Mouse (Mus musculus): ENCODE measurements at regions not wholly inside any gene's neighbourhood (a gene's known extent, or its start where the extent isn't known, plus 50 kb on each side); places are given as distances from the start of the nearest gene placed in this dataset.

- H3K27ac ChIP-seq (replicated peaks; ENCODE audit: low read depth, low read length): 0 out of 2 replicates have a peak overlapping the region, but pooled peaks have one; percentile 13
- no peak overlapping the region for H3K9ac ChIP-seq (ENCODE audit: low read depth, low read length, severe bottlenecking)
- no peak overlapping the region for H3K4me2 ChIP-seq (replicated peaks; ENCODE audit: low read depth, low read length, severe bottlenecking)
- DNase-seq (ENCODE audit: low spot score) (no peak), ATAC-seq (ENCODE audit: low FRiP score, low read depth) (peak; percentile 26; the same call in 1 of the 2 replicates)
- no peak for TF ChIP-seq POLR2A (IDR thresholded peaks at IDR 0.05; ENCODE audit: borderline replicate concordance, extremely low read depth, insufficient read depth, insufficient read length)
- 38% methylated on average over 5 of the region's 5 CpGs for WGBS
- peaks cover 19% of the 10 kb centered on the region for H3K4me1 ChIP-seq (ENCODE audit: control insufficient read depth, insufficient read depth, low read length)
- H3K4me3 ChIP-seq (replicated peaks; ENCODE audit: low read length): no peak overlapping the region
- no peaks in the 10 kb centered on the region for H3K27me3 ChIP-seq (ENCODE audit: control insufficient read depth, insufficient read depth, low read length)
- H3K36me3 ChIP-seq (ENCODE audit: control insufficient read depth, insufficient read depth, low read length): no peaks in the 10 kb centered on the region
- H3K9me3 ChIP-seq (ENCODE audit: control insufficient read depth, low read length): 0 out of 2 replicates have a peak, but pooled peaks cover 3% of the 10 kb centered on the region
Measured at GRCm38 (mm10) chr16:29968743-29969142, 95.4 kb upstream of the Hes1 start.

GRCm38 (mm10) chr16:29972741-29973141 lies 91.4 kb upstream of the Hes1 start:
- WGBS: 80% methylated on average over 1 of the region's 1 CpGs
- no peaks in the 10 kb centered on the region for H3K9me3 ChIP-seq (ENCODE audit: control insufficient read depth, low read length)
- peaks cover 19% of the 10 kb centered on the region for H3K4me1 ChIP-seq (ENCODE audit: control insufficient read depth, insufficient read depth, low read length)
- TF ChIP-seq POLR2A (IDR thresholded peaks at IDR 0.05; ENCODE audit: borderline replicate concordance, extremely low read depth, insufficient read depth, insufficient read length): no peak
- no peak for DNase-seq (ENCODE audit: low spot score)
- no peak overlapping the region for H3K9ac ChIP-seq (ENCODE audit: low read depth, low read length, severe bottlenecking)
- no peak overlapping the region for H3K4me2 ChIP-seq (replicated peaks; ENCODE audit: low read depth, low read length, severe bottlenecking)
- ATAC-seq (ENCODE audit: low FRiP score, low read depth): no peak
- H3K27me3 ChIP-seq (ENCODE audit: control insufficient read depth, insufficient read depth, low read length): no peaks in the 10 kb centered on the region
- no peak overlapping the region for H3K27ac ChIP-seq (replicated peaks; ENCODE audit: low read depth, low read length)
- H3K36me3 ChIP-seq (ENCODE audit: control insufficient read depth, insufficient read depth, low read length): no peaks in the 10 kb centered on the region
- no peak overlapping the region for H3K4me3 ChIP-seq (replicated peaks; ENCODE audit: low read length)

- H3K9me3 ChIP-seq (ENCODE audit: control insufficient read depth, low read length): no peaks in the 10 kb centered on the region
- TF ChIP-seq POLR2A (IDR thresholded peaks at IDR 0.05; ENCODE audit: borderline replicate concordance, extremely low read depth, insufficient read depth, insufficient read length): no peak
- H3K9ac ChIP-seq (ENCODE audit: low read depth, low read length, severe bottlenecking): no peak overlapping the region
- H3K4me2 ChIP-seq (replicated peaks; ENCODE audit: low read depth, low read length, severe bottlenecking): no peak overlapping the region
- H3K4me1 ChIP-seq (ENCODE audit: control insufficient read depth, insufficient read depth, low read length): peaks cover 17% of the 10 kb centered on the region
- no peaks in the 10 kb centered on the region for H3K27me3 ChIP-seq (ENCODE audit: control insufficient read depth, insufficient read depth, low read length)
- H3K27ac ChIP-seq (replicated peaks; ENCODE audit: low read depth, low read length): no peak overlapping the region
- 44% methylated on average over 7 of the region's 7 CpGs for WGBS
- H3K4me3 ChIP-seq (replicated peaks; ENCODE audit: low read length): no peak overlapping the region
- H3K36me3 ChIP-seq (ENCODE audit: control insufficient read depth, insufficient read depth, low read length): no peaks in the 10 kb centered on the region
- ATAC-seq (ENCODE audit: low FRiP score, low read depth) (no peak), DNase-seq (ENCODE audit: low spot score) (no peak)
Measured at GRCm38 (mm10) chr16:29973250-29973649, 90.9 kb upstream of the Hes1 start.

- no peaks in the 10 kb centered on the region for H3K27me3 ChIP-seq (ENCODE audit: control insufficient read depth, insufficient read depth, low read length)
- H3K4me3 ChIP-seq (replicated peaks; ENCODE audit: low read length): no peak overlapping the region
- no peak for TF ChIP-seq POLR2A (IDR thresholded peaks at IDR 0.05; ENCODE audit: borderline replicate concordance, extremely low read depth, insufficient read depth, insufficient read length)
- 90% methylated on average over 3 of the region's 3 CpGs for WGBS
- ATAC-seq (ENCODE audit: low FRiP score, low read depth) (no peak), DNase-seq (ENCODE audit: low spot score) (no peak)
- no peak overlapping the region for H3K27ac ChIP-seq (replicated peaks; ENCODE audit: low read depth, low read length)
- H3K9me3 ChIP-seq (ENCODE audit: control insufficient read depth, low read length): no peaks in the 10 kb centered on the region
- H3K9ac ChIP-seq (ENCODE audit: low read depth, low read length, severe bottlenecking): no peak overlapping the region
- H3K36me3 ChIP-seq (ENCODE audit: control insufficient read depth, insufficient read depth, low read length): no peaks in the 10 kb centered on the region
- no peak overlapping the region for H3K4me2 ChIP-seq (replicated peaks; ENCODE audit: low read depth, low read length, severe bottlenecking)
- H3K4me1 ChIP-seq (ENCODE audit: control insufficient read depth, insufficient read depth, low read length): peaks cover 8% of the 10 kb centered on the region; the same call in 1 of the 2 replicates
Measured at GRCm38 (mm10) chr16:29975800-29976199, 88.4 kb upstream of the Hes1 start.

GRCm38 (mm10) chr16:29977011-29977410 lies 87.2 kb upstream of the Hes1 start:
- H3K9ac ChIP-seq (ENCODE audit: low read depth, low read length, severe bottlenecking): no peak overlapping the region
- H3K4me2 ChIP-seq (replicated peaks; ENCODE audit: low read depth, low read length, severe bottlenecking): no peak overlapping the region
- H3K4me1 ChIP-seq (ENCODE audit: control insufficient read depth, insufficient read depth, low read length): peaks cover 8% of the 10 kb centered on the region; the same call in 1 of the 2 replicates
- H3K4me3 ChIP-seq (replicated peaks; ENCODE audit: low read length): no peak overlapping the region
- H3K9me3 ChIP-seq (ENCODE audit: control insufficient read depth, low read length): no peaks in the 10 kb centered on the region
- TF ChIP-seq POLR2A (IDR thresholded peaks at IDR 0.05; ENCODE audit: borderline replicate concordance, extremely low read depth, insufficient read depth, insufficient read length): no peak
- ATAC-seq (ENCODE audit: low FRiP score, low read depth): no peak
- no peak overlapping the region for H3K27ac ChIP-seq (replicated peaks; ENCODE audit: low read depth, low read length)
- H3K36me3 ChIP-seq (ENCODE audit: control insufficient read depth, insufficient read depth, low read length): no peaks in the 10 kb centered on the region
- 65% methylated on average over 3 of the region's 3 CpGs for WGBS
- H3K27me3 ChIP-seq (ENCODE audit: control insufficient read depth, insufficient read depth, low read length): no peaks in the 10 kb centered on the region
- DNase-seq (ENCODE audit: low spot score): no peak

- Histone ChIP-seq H3K27ac (replicated peaks; ENCODE audit: low read depth, low read length) (no peak overlapping the region), H3K4me3 (replicated peaks; ENCODE audit: low read length) (no peak overlapping the region), H3K4me2 (replicated peaks; ENCODE audit: low read depth, low read length, severe bottlenecking) (no peak overlapping the region), H3K4me1 (ENCODE audit: control insufficient read depth, insufficient read depth, low read length) (peaks cover 8% of the 10 kb centered on the region; the same call in 1 of the 2 replicates), H3K9ac (ENCODE audit: low read depth, low read length, severe bottlenecking) (0 out of 2 replicates have a peak overlapping the region, but pooled peaks have one; percentile 25), H3K27me3 (ENCODE audit: control insufficient read depth, insufficient read depth, low read length) (no peaks in the 10 kb centered on the region), H3K36me3 (ENCODE audit: control insufficient read depth, insufficient read depth, low read length) (no peaks in the 10 kb centered on the region), H3K9me3 (ENCODE audit: control insufficient read depth, low read length) (no peaks in the 10 kb centered on the region)
- 48% methylated on average over 8 of the region's 8 CpGs for WGBS
- no peak for TF ChIP-seq POLR2A (IDR thresholded peaks at IDR 0.05; ENCODE audit: borderline replicate concordance, extremely low read depth, insufficient read depth, insufficient read length)
- DNase-seq (ENCODE audit: low spot score): no peak
- ATAC-seq (ENCODE audit: low FRiP score, low read depth): no peak
Measured at GRCm38 (mm10) chr16:29977711-29978110, 86.5 kb upstream of the Hes1 start.
